Mouse (Mus musculus) thymus, adult 2 months (tissue): ENCODE measurements around the gene Fto.

Experiments
- CTCF ChIP-seq: fragments of 200-500 bp; IDR thresholded peaks from 2 replicates; pipeline ENCODE4 v1.5.1; 2012; ENCODE audit warnings: mild to moderate bottlenecking, control low read depth, low read length, moderate library complexity, borderline replicate concordance; ENCODE audit not compliant: control insufficient read depth, poor library complexity, insufficient read depth; ENCODE audit errors: extremely low read depth
- POLR2A ChIP-seq: fragments of 200-500 bp; IDR thresholded peaks from 2 replicates; pipeline ENCODE4 v1.6.1; 2012; ENCODE audit warnings: mild to moderate bottlenecking, low read length, control low read depth, moderate library complexity; ENCODE audit not compliant: control insufficient read depth, poor library complexity, insufficient read depth; ENCODE audit errors: extremely low read depth

DNA sequence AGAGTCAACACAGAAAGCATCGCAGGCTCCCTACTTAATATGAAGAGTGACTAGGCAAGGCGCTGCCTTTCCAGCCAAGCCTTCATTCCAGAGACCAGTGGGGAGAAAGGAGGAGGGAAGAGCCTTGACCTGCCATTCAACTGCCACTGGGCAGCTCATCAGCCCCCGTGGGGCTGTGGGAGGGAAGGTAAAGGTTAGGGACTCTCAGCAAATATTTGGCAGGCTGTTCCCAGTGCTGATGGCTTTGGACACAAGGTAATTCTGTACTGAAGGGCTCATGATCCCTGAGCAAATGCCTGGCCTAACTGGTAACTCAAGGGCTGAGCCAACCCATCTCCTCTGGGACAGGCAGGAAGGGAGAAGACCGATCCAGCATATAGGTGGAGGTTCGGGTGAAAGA is 393.2 kb downstream of the Fto start:
- TF ChIP-seq POLR2A (no peak), CTCF (no peak)
